Mouse (Mus musculus): ENCODE results near the gene Zdhhc7. TPM values are rescaled to one million over a fixed set of nuclear protein-coding genes. Genes with fewer than 3 reads are reported as not detected.

Zdhhc7 gene
- polyA plus RNA-seq, 1 experiment from 2014 or later = 21.3 TPM

GRCm38 (mm10) chr8:120089511-120089910 is 11.8 kb downstream of the Zdhhc7 start:
- Histone ChIP-seq H3K4me1 (ENCODE audit: control insufficient read depth, insufficient read depth, low read length) (no peaks in the 10 kb centered on the region), H3K27me3 (ENCODE audit: control insufficient read depth, insufficient read depth, low read length) (no peaks in the 10 kb centered on the region), H3K4me2 (ENCODE audit: low read depth, low read length) (no peak overlapping the region), H3K27ac (ENCODE audit: low read depth, low read length) (no peak overlapping the region), H3K9ac (replicated peaks; ENCODE audit: low read depth, low read length) (no peak overlapping the region), H3K9me3 (ENCODE audit: control insufficient read depth, low read length) (no peaks in the 10 kb centered on the region), H3K36me3 (ENCODE audit: control insufficient read depth, insufficient read depth, low read length) (peaks cover 54% of the 10 kb centered on the region), H3K4me3 (ENCODE audit: low read depth, low read length) (no peak overlapping the region)
- 81% methylated on average over 7 of the region's 7 CpGs for WGBS
- no peak for ATAC-seq (ENCODE audit: low read depth)

DNA sequence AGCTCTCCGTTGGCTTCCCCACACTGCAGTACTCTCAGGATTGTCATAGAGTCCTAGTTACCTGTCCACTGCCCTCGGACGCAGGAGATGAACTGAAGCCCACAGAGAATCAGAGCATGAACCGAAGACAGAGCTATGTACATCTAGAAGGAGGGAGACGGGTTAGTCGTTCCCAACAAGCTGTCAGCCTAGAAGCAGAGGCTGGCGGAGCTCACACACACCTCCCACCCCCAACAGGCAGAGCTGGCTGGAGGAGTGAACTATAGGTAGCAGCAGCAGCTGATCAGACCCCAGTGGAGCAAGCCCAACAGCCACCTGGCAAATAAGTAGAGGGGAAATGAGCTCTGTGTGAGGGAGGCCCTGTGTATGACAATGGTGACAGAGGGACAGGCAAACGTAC is 16.5 kb downstream of the Zdhhc7 start:
- 94% methylated on average over 8 of the region's 8 CpGs for whole genome bisulfite sequencing
- Histone ChIP-seq H3K27me3 (ENCODE audit: control insufficient read depth, insufficient read depth, low read length) (no peaks in the 10 kb centered on the region), H3K36me3 (ENCODE audit: control insufficient read depth, insufficient read depth, low read length) (peaks cover 52% of the 10 kb centered on the region), H3K4me2 (ENCODE audit: low read depth, low read length) (no peak overlapping the region), H3K9me3 (ENCODE audit: control insufficient read depth, low read length) (no peaks in the 10 kb centered on the region), H3K27ac (ENCODE audit: low read depth, low read length) (no peak overlapping the region), H3K4me1 (ENCODE audit: control insufficient read depth, insufficient read depth, low read length) (no peaks in the 10 kb centered on the region), H3K4me3 (ENCODE audit: low read depth, low read length) (no peak overlapping the region), H3K9ac (replicated peaks; ENCODE audit: low read depth, low read length) (no peak overlapping the region)
- ATAC-seq (ENCODE audit: low read depth) = no peak

GRCm38 (mm10) chr8:120083261-120083660 is 18.0 kb downstream of the Zdhhc7 start:
- Histone ChIP-seq H3K4me2 (ENCODE audit: low read depth, low read length) (no peak overlapping the region), H3K9me3 (ENCODE audit: control insufficient read depth, low read length) (no peaks in the 10 kb centered on the region), H3K4me3 (ENCODE audit: low read depth, low read length) (no peak overlapping the region), H3K27ac (ENCODE audit: low read depth, low read length) (no peak overlapping the region), H3K9ac (replicated peaks; ENCODE audit: low read depth, low read length) (no peak overlapping the region), H3K36me3 (ENCODE audit: control insufficient read depth, insufficient read depth, low read length) (peaks cover 52% of the 10 kb centered on the region), H3K4me1 (ENCODE audit: control insufficient read depth, insufficient read depth, low read length) (no peaks in the 10 kb centered on the region), H3K27me3 (ENCODE audit: control insufficient read depth, insufficient read depth, low read length) (no peaks in the 10 kb centered on the region)
- 86% methylated on average over 8 of the region's 8 CpGs for whole genome bisulfite sequencing
- ATAC-seq (ENCODE audit: low read depth) = no peak

- WGBS = 60% methylated on average over 5 of the region's 5 CpGs
- Histone ChIP-seq H3K27ac (ENCODE audit: low read depth, low read length) (no peak overlapping the region), H3K4me3 (ENCODE audit: low read depth, low read length) (no peak overlapping the region), H3K9me3 (ENCODE audit: control insufficient read depth, low read length) (no peaks in the 10 kb centered on the region), H3K4me2 (ENCODE audit: low read depth, low read length) (no peak overlapping the region), H3K4me1 (ENCODE audit: control insufficient read depth, insufficient read depth, low read length) (no peaks in the 10 kb centered on the region), H3K9ac (replicated peaks; ENCODE audit: low read depth, low read length) (no peak overlapping the region), H3K27me3 (ENCODE audit: control insufficient read depth, insufficient read depth, low read length) (no peaks in the 10 kb centered on the region), H3K36me3 (ENCODE audit: control insufficient read depth, insufficient read depth, low read length) (peaks cover 17% of the 10 kb centered on the region)
- no peak for ATAC-seq (ENCODE audit: low read depth)
Observed at GRCm38 (mm10) chr8:120079361-120079760, 21.9 kb downstream of the Zdhhc7 start.

DNA sequence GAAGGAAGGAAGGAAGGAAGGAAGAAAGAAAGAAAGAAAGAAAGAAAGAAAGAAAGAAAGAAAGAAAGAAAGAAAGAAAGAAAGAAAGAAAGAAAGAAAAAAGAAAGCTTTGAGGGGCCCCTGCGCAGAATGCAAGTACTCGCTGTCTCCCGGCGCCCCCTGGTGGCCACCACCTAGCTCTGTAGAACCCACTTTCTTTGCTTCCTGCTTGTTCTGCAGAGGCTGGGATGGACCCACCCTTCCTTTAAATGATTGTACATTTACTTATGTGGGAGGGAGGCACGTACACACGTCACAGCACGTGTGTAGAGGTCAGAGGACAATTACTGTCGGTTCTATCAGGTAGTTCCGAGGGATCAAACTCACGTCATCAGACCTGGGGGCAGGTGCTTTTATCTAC is 23.2 kb downstream of the Zdhhc7 start:
- WGBS = 15% methylated on average over 10 of the region's 10 CpGs
- ATAC-seq (ENCODE audit: low read depth) = no peak
- Histone ChIP-seq H3K4me2 (ENCODE audit: low read depth, low read length) (no peak overlapping the region), H3K4me1 (ENCODE audit: control insufficient read depth, insufficient read depth, low read length) (no peaks in the 10 kb centered on the region), H3K27me3 (ENCODE audit: control insufficient read depth, insufficient read depth, low read length) (no peaks in the 10 kb centered on the region), H3K27ac (ENCODE audit: low read depth, low read length) (no peak overlapping the region), H3K9ac (replicated peaks; ENCODE audit: low read depth, low read length) (no peak overlapping the region), H3K9me3 (ENCODE audit: control insufficient read depth, low read length) (no peaks in the 10 kb centered on the region), H3K36me3 (ENCODE audit: control insufficient read depth, insufficient read depth, low read length) (peaks cover 15% of the 10 kb centered on the region), H3K4me3 (ENCODE audit: low read depth, low read length) (no peak overlapping the region)

GRCm38 (mm10) chr8:120075347-120075746 is 25.9 kb downstream of the Zdhhc7 start:
- ATAC-seq (ENCODE audit: low read depth) = no peak
- H3K4me3 ChIP-seq (ENCODE audit: low read depth, low read length) = no peak overlapping the region
- no peaks in the 10 kb centered on the region for H3K9me3 ChIP-seq (ENCODE audit: control insufficient read depth, low read length)
- no peak overlapping the region for H3K9ac ChIP-seq (replicated peaks; ENCODE audit: low read depth, low read length)
- no peaks in the 10 kb centered on the region for H3K27me3 ChIP-seq (ENCODE audit: control insufficient read depth, insufficient read depth, low read length)
- no peak overlapping the region for H3K4me2 ChIP-seq (ENCODE audit: low read depth, low read length)
- 61% methylated on average over 6 of the region's 6 CpGs for WGBS
- no peaks in the 10 kb centered on the region for H3K4me1 ChIP-seq (ENCODE audit: control insufficient read depth, insufficient read depth, low read length)
- H3K27ac ChIP-seq (ENCODE audit: low read depth, low read length) = no peak overlapping the region
- H3K36me3 ChIP-seq (ENCODE audit: control insufficient read depth, insufficient read depth, low read length) = no peaks in the 10 kb centered on the region

- no peaks in the 10 kb centered on the region for H3K36me3 ChIP-seq (ENCODE audit: control insufficient read depth, insufficient read depth, low read length)
- H3K9ac ChIP-seq (replicated peaks; ENCODE audit: low read depth, low read length) = no peak overlapping the region
- H3K27ac ChIP-seq (ENCODE audit: low read depth, low read length) = no peak overlapping the region
- H3K4me3 ChIP-seq (ENCODE audit: low read depth, low read length) = no peak overlapping the region
- ATAC-seq (ENCODE audit: low read depth) = no peak
- H3K4me1 ChIP-seq (ENCODE audit: control insufficient read depth, insufficient read depth, low read length) = no peaks in the 10 kb centered on the region
- WGBS = 81% methylated on average over 6 of the region's 6 CpGs
- H3K27me3 ChIP-seq (ENCODE audit: control insufficient read depth, insufficient read depth, low read length) = no peaks in the 10 kb centered on the region
- no peaks in the 10 kb centered on the region for H3K9me3 ChIP-seq (ENCODE audit: control insufficient read depth, low read length)
- no peak overlapping the region for H3K4me2 ChIP-seq (ENCODE audit: low read depth, low read length)
Observed at GRCm38 (mm10) chr8:120074516-120074915, 26.8 kb downstream of the Zdhhc7 start.

- ATAC-seq (ENCODE audit: low read depth) = no peak
- Histone ChIP-seq H3K4me1 (ENCODE audit: control insufficient read depth, insufficient read depth, low read length) (no peaks in the 10 kb centered on the region), H3K27me3 (ENCODE audit: control insufficient read depth, insufficient read depth, low read length) (no peaks in the 10 kb centered on the region), H3K9me3 (ENCODE audit: control insufficient read depth, low read length) (no peaks in the 10 kb centered on the region), H3K4me3 (ENCODE audit: low read depth, low read length) (no peak overlapping the region), H3K4me2 (ENCODE audit: low read depth, low read length) (no peak overlapping the region), H3K27ac (ENCODE audit: low read depth, low read length) (no peak overlapping the region), H3K9ac (replicated peaks; ENCODE audit: low read depth, low read length) (no peak overlapping the region), H3K36me3 (ENCODE audit: control insufficient read depth, insufficient read depth, low read length) (no peaks in the 10 kb centered on the region)
- 80% methylated on average over 8 of the region's 8 CpGs for WGBS
Observed at GRCm38 (mm10) chr8:120072827-120073226, 28.5 kb downstream of the Zdhhc7 start.

- no peaks in the 10 kb centered on the region for H3K36me3 ChIP-seq (ENCODE audit: control insufficient read depth, insufficient read depth, low read length)
- no peaks in the 10 kb centered on the region for H3K27me3 ChIP-seq (ENCODE audit: control insufficient read depth, insufficient read depth, low read length)
- no peaks in the 10 kb centered on the region for H3K4me1 ChIP-seq (ENCODE audit: control insufficient read depth, insufficient read depth, low read length)
- ATAC-seq (ENCODE audit: low read depth) = no peak
- no peak overlapping the region for H3K4me3 ChIP-seq (ENCODE audit: low read depth, low read length)
- no peak overlapping the region for H3K9ac ChIP-seq (replicated peaks; ENCODE audit: low read depth, low read length)
- no peak overlapping the region for H3K27ac ChIP-seq (ENCODE audit: low read depth, low read length)
- H3K4me2 ChIP-seq (ENCODE audit: low read depth, low read length) = no peak overlapping the region
- H3K9me3 ChIP-seq (ENCODE audit: control insufficient read depth, low read length) = no peaks in the 10 kb centered on the region
- WGBS = 61% methylated on average over 9 of the region's 9 CpGs
Observed at GRCm38 (mm10) chr8:120072259-120072658, 29.0 kb downstream of the Zdhhc7 start.

- Histone ChIP-seq H3K27me3 (ENCODE audit: control insufficient read depth, insufficient read depth, low read length) (no peaks in the 10 kb centered on the region), H3K9ac (replicated peaks; ENCODE audit: low read depth, low read length) (no peak overlapping the region), H3K36me3 (ENCODE audit: control insufficient read depth, insufficient read depth, low read length) (no peaks in the 10 kb centered on the region), H3K4me1 (ENCODE audit: control insufficient read depth, insufficient read depth, low read length) (no peaks in the 10 kb centered on the region), H3K4me2 (ENCODE audit: low read depth, low read length) (no peak overlapping the region), H3K27ac (ENCODE audit: low read depth, low read length) (no peak overlapping the region), H3K9me3 (ENCODE audit: control insufficient read depth, low read length) (no peaks in the 10 kb centered on the region), H3K4me3 (ENCODE audit: low read depth, low read length) (no peak overlapping the region)
- no peak for ATAC-seq (ENCODE audit: low read depth)
- 26% methylated on average over 4 of the region's 4 CpGs for WGBS
Observed at GRCm38 (mm10) chr8:120071684-120072083, 29.6 kb downstream of the Zdhhc7 start.

Measured in neural tube, embryonic 14.5 days (tissue).